Comparison of ENCODE assay signal across 20 mouse cellular contexts in genomic region chr11:116143468-116143867, GRCm38 (mm10). TPM values are rescaled to one million over a fixed set of nuclear protein-coding genes. Genes with fewer than 3 reads are reported as not detected.
DNase-seq lines count a peak whose midpoint lies in the region; ATAC-seq and TF ChIP-seq lines count a peak whose summit lies in the region.
"Had no signal": no experiment of that assay in that cellular context is flagged by ENCODE, and none has a peak within 500 bp of the region (broad histone marks: within the 10 kb centered on the region; RNA-seq: fewer than 3 reads in every experiment).

No protein-coding gene starts in this region.

- DNase-seq in liver, embryonic 11.5 days (ENCODE audit: low spot score) = no peak
- no peak for DNase-seq in embryo, embryonic 10.5 days (ENCODE audit: low spot score)
- DNase-seq in hindbrain, embryonic 11.5 days (ENCODE audit: low spot score) = no peak
- no peak for DNase-seq in heart, postnatal 10 days
- DNase-seq: adrenal gland, postnatal 10 days; cerebellum, adult 2 months; cerebellum, postnatal 10 days; heart, adult 2 months had no signal

- no peak for TF ChIP-seq CTCF in E14TG2a.4 (conservative IDR thresholded peaks at IDR 0.05; ENCODE audit: low read length)
- no peak for TF ChIP-seq CTCF in intestine, postnatal 0 days (IDR thresholded peaks at IDR 0.05; ENCODE audit: low read depth)

- H3K4me3 ChIP-seq in E14TG2a.4 (replicated peaks; ENCODE audit: low read length) = 0 out of 2 replicates have a peak overlapping the region, but pooled peaks have one; percentile 54
- no peak overlapping the region for H3K4me3 ChIP-seq in liver, embryonic 11.5 days (ENCODE audit: low read depth, low read length)
- H3K4me3 ChIP-seq in liver, embryonic 15.5 days (replicated peaks) = no peak overlapping the region
- H3K4me3 ChIP-seq in intestine, postnatal 0 days (ENCODE audit: low read depth, low read length) = no peak overlapping the region
- H3K4me3 ChIP-seq in hindbrain, embryonic 11.5 days (ENCODE audit: low read depth, low read length) = no peak overlapping the region
- H3K4me3 ChIP-seq: embryonic facial prominence, embryonic 12.5 days; forebrain, embryonic 10.5 days; heart, adult 2 months; heart, embryonic 15.5 days; hindbrain, embryonic 10.5 days; hindbrain, embryonic 15.5 days had no signal

- H3K27me3 ChIP-seq in E14TG2a.4 (ENCODE audit: insufficient read depth, low read length) = peaks cover 16% of the 10 kb centered on the region
- H3K27me3 ChIP-seq in liver, embryonic 11.5 days (replicated peaks; ENCODE audit: control insufficient read depth, insufficient read depth, low read length) = no peaks in the 10 kb centered on the region
- H3K27me3 ChIP-seq in liver, embryonic 15.5 days = no peaks in the 10 kb centered on the region
- H3K27me3 ChIP-seq in intestine, postnatal 0 days (replicated peaks; ENCODE audit: control insufficient read depth, insufficient read depth, low read length) = no peaks in the 10 kb centered on the region
- no peaks in the 10 kb centered on the region for H3K27me3 ChIP-seq in hindbrain, embryonic 11.5 days (ENCODE audit: control insufficient read depth, insufficient read depth, low read length)
- H3K27me3 ChIP-seq: embryonic facial prominence, embryonic 12.5 days; heart, embryonic 15.5 days; hindbrain, embryonic 15.5 days had no signal

- peak overlapping the region; percentile 73; the same call in 1 of the 2 replicates for H3K27ac ChIP-seq in liver, embryonic 11.5 days (ENCODE audit: low read depth, low read length)
- H3K27ac ChIP-seq in liver, embryonic 15.5 days (replicated peaks) = peak overlapping the region; percentile 79
- no peak overlapping the region for H3K27ac ChIP-seq in intestine, postnatal 0 days (ENCODE audit: low read depth, low read length)
- H3K27ac ChIP-seq in hindbrain, embryonic 11.5 days (ENCODE audit: low read depth, low read length) = no peak overlapping the region
- H3K27ac ChIP-seq: embryonic facial prominence, embryonic 12.5 days; heart, adult 2 months; heart, embryonic 15.5 days; hindbrain, embryonic 15.5 days had no signal

- H3K9ac ChIP-seq in liver, embryonic 11.5 days (ENCODE audit: low read depth, low read length) = no peak overlapping the region
- H3K9ac ChIP-seq in liver, embryonic 15.5 days = no peak overlapping the region
- no peak overlapping the region for H3K9ac ChIP-seq in intestine, postnatal 0 days (ENCODE audit: low read depth, low read length)
- H3K9ac ChIP-seq in hindbrain, embryonic 11.5 days (ENCODE audit: low read depth, low read length) = no peak overlapping the region
- H3K9ac ChIP-seq: embryonic facial prominence, embryonic 12.5 days; heart, embryonic 15.5 days; hindbrain, embryonic 15.5 days had no signal

- peaks cover 48% of the 10 kb centered on the region for H3K36me3 ChIP-seq in E14TG2a.4 (ENCODE audit: insufficient read depth, low read length)
- peaks cover 27% of the 10 kb centered on the region for H3K36me3 ChIP-seq in liver, embryonic 11.5 days (ENCODE audit: control insufficient read depth, insufficient read depth, low read length)
- H3K36me3 ChIP-seq in liver, embryonic 15.5 days (replicated peaks) = peaks cover 34% of the 10 kb centered on the region; the same call in 1 of the 2 replicates
- H3K36me3 ChIP-seq in intestine, postnatal 0 days (ENCODE audit: control insufficient read depth, insufficient read depth) = peaks cover 50% of the 10 kb centered on the region
- H3K36me3 ChIP-seq in hindbrain, embryonic 11.5 days (ENCODE audit: control insufficient read depth, insufficient read depth, low read length) = peaks cover 6% of the 10 kb centered on the region; the same call in 1 of the 2 replicates

- no peak overlapping the region for H3K4me2 ChIP-seq in liver, embryonic 11.5 days
- peak overlapping the region; percentile 43; the same call in 1 of the 2 replicates for H3K4me2 ChIP-seq in liver, embryonic 15.5 days
- H3K4me2 ChIP-seq in intestine, postnatal 0 days (replicated peaks; ENCODE audit: low read depth) = no peak overlapping the region
- H3K4me2 ChIP-seq in hindbrain, embryonic 11.5 days (replicated peaks; ENCODE audit: low read depth, low read length) = no peak overlapping the region
- H3K4me2 ChIP-seq: embryonic facial prominence, embryonic 12.5 days; heart, embryonic 11.5 days; heart, embryonic 15.5 days; hindbrain, embryonic 15.5 days had no signal

- H3K4me1 ChIP-seq in E14TG2a.4 (replicated peaks; ENCODE audit: low read depth, low read length) = peaks cover 84% of the 10 kb centered on the region
- H3K4me1 ChIP-seq in liver, embryonic 11.5 days (replicated peaks; ENCODE audit: control insufficient read depth, insufficient read depth, low read length) = peaks cover 23% of the 10 kb centered on the region
- H3K4me1 ChIP-seq in liver, embryonic 15.5 days (replicated peaks) = peaks cover 51% of the 10 kb centered on the region
- H3K4me1 ChIP-seq in intestine, postnatal 0 days (replicated peaks; ENCODE audit: control insufficient read depth, insufficient read depth, low read length) = no peaks in the 10 kb centered on the region
- H3K4me1 ChIP-seq in hindbrain, embryonic 11.5 days (replicated peaks; ENCODE audit: control insufficient read depth, insufficient read depth, low read length) = no peaks in the 10 kb centered on the region
- H3K4me1 ChIP-seq: embryonic facial prominence, embryonic 12.5 days had no signal

- WGBS in liver, embryonic 11.5 days = 75% methylated on average over 3 of the region's 3 CpGs
- 64% methylated on average over 3 of the region's 3 CpGs for WGBS in liver, embryonic 15.5 days (ENCODE audit: insufficient replicate concordance)
- WGBS in intestine, postnatal 0 days = 93% methylated on average over 3 of the region's 3 CpGs
- 91% methylated on average over 3 of the region's 3 CpGs for WGBS in hindbrain, embryonic 11.5 days

- intact Hi-C loops in heart, postnatal 10 days (cut with DNase I) = no loop called here

- ATAC-seq in erythroblast, adult 5-6 weeks (replicated peaks; ENCODE audit: low FRiP score, poor library complexity, severe bottlenecking) = peak; percentile 22
- ATAC-seq in liver, embryonic 11.5 days (replicated peaks; ENCODE audit: low FRiP score) = no peak
- peak; percentile 7; the same call in 1 of the 2 replicates for ATAC-seq in liver, embryonic 15.5 days (ENCODE audit: insufficient read depth)
- ATAC-seq in intestine, postnatal 0 days = no peak
- no peak for ATAC-seq in hindbrain, embryonic 11.5 days (ENCODE audit: low FRiP score)
- ATAC-seq: forebrain, embryonic 14.5 days; intestine, embryonic 16.5 days had no signal

- no peaks in the 10 kb centered on the region for H3K9me3 ChIP-seq in E14TG2a.4 (ENCODE audit: low read length)
- H3K9me3 ChIP-seq in liver, embryonic 11.5 days (ENCODE audit: control insufficient read depth, low read length) = no peaks in the 10 kb centered on the region
- no peaks in the 10 kb centered on the region for H3K9me3 ChIP-seq in liver, embryonic 15.5 days (replicated peaks)
- H3K9me3 ChIP-seq in intestine, postnatal 0 days (ENCODE audit: control insufficient read depth) = no peaks in the 10 kb centered on the region
- H3K9me3 ChIP-seq in hindbrain, embryonic 11.5 days (ENCODE audit: control insufficient read depth, low read length) = no peaks in the 10 kb centered on the region
- H3K9me3 ChIP-seq: embryonic facial prominence, embryonic 12.5 days; forebrain, embryonic 10.5 days; heart, embryonic 15.5 days; hindbrain, embryonic 10.5 days; hindbrain, embryonic 15.5 days had no signal

RNA-seq across cellular contexts. Expression of gene Mrpl38, which starts 4.8 kb away (rescaled TPM):
- 10.0 and 19.8 TPM in 2 replicates for total RNA-seq in erythroblast, adult 5-6 weeks (2015; ENCODE audit: low replicate concordance)
- total RNA-seq in erythroblast, adult 5-6 weeks (2017; ENCODE audit: low replicate concordance) = 5.2 and 6.7 TPM in 2 replicates
- 121 and 126 TPM in 2 replicates for polyA plus RNA-seq in liver, embryonic 11.5 days (2014; fragmentation: Nextera tagmentation; extraction: Ambion mirVana)
- polyA plus RNA-seq in liver, embryonic 15.5 days (2015; fragmentation: Nextera tagmentation; extraction: Ambion mirVana) = 48.8 and 51.1 TPM in 2 replicates
- 35.6 and 38.5 TPM in 2 replicates for polyA plus RNA-seq in intestine, postnatal 0 days (2015; fragmentation: Nextera tagmentation; extraction: Ambion mirVana)
- 93.2 and 100 TPM in 2 replicates for polyA plus RNA-seq in hindbrain, embryonic 11.5 days (2014; fragmentation: Nextera tagmentation; extraction: Ambion mirVana)
- total RNA-seq in heart, postnatal 10 days (2021) = 10 to 100 TPM; 55.9 to 56.8 TPM

RNA-seq across cellular contexts. Expression of gene Trim65, which starts 12.5 kb away (rescaled TPM):
- 0.38 and 2.3 TPM in 2 replicates for total RNA-seq in erythroblast, adult 5-6 weeks (2015; ENCODE audit: low replicate concordance)
- total RNA-seq in erythroblast, adult 5-6 weeks (2017; ENCODE audit: low replicate concordance) = 0.28 and 3.3 TPM in 2 replicates
- polyA plus RNA-seq in liver, embryonic 11.5 days (2014; fragmentation: Nextera tagmentation; extraction: Ambion mirVana) = 3.1 and 3.5 TPM in 2 replicates
- polyA plus RNA-seq in liver, embryonic 15.5 days (2015; fragmentation: Nextera tagmentation; extraction: Ambion mirVana) = 1.2 and 1.5 TPM in 2 replicates
- 3.1 and 3.3 TPM in 2 replicates for polyA plus RNA-seq in intestine, postnatal 0 days (2015; fragmentation: Nextera tagmentation; extraction: Ambion mirVana)
- 1.4 and 2.5 TPM in 2 replicates for polyA plus RNA-seq in hindbrain, embryonic 11.5 days (2014; fragmentation: Nextera tagmentation; extraction: Ambion mirVana)
- total RNA-seq in heart, postnatal 10 days (2021) = 1 to 10 TPM; 5.4 to 6.3 TPM

RNA-seq across cellular contexts. Expression of gene Trim47, which starts 16.5 kb away (rescaled TPM):
- total RNA-seq in erythroblast, adult 5-6 weeks (2015; ENCODE audit: low replicate concordance) = 1.0 and 2.5 TPM in 2 replicates
- total RNA-seq in erythroblast, adult 5-6 weeks (2017; ENCODE audit: low replicate concordance) = 1.3 TPM in 1 of 2 replicates, not detected in the other
- polyA plus RNA-seq in liver, embryonic 11.5 days (2014; fragmentation: Nextera tagmentation; extraction: Ambion mirVana) = 6.3 and 6.6 TPM in 2 replicates
- polyA plus RNA-seq in liver, embryonic 15.5 days (2015; fragmentation: Nextera tagmentation; extraction: Ambion mirVana) = 5.4 and 7.6 TPM in 2 replicates
- 15.7 and 16.1 TPM in 2 replicates for polyA plus RNA-seq in intestine, postnatal 0 days (2015; fragmentation: Nextera tagmentation; extraction: Ambion mirVana)
- 3.0 TPM in 2 replicates for polyA plus RNA-seq in hindbrain, embryonic 11.5 days (2014; fragmentation: Nextera tagmentation; extraction: Ambion mirVana)
- 10 to 100 TPM; 43.3 to 49.7 TPM for total RNA-seq in heart, postnatal 10 days (2021)

RNA-seq across cellular contexts. Expression of gene Fbf1, which starts 24.5 kb away (rescaled TPM):
- 6.1 and 14.6 TPM in 2 replicates for total RNA-seq in erythroblast, adult 5-6 weeks (2015; ENCODE audit: low replicate concordance)
- total RNA-seq in erythroblast, adult 5-6 weeks (2017; ENCODE audit: low replicate concordance) = 6.0 and 6.7 TPM in 2 replicates
- 20.1 and 23.3 TPM in 2 replicates for polyA plus RNA-seq in liver, embryonic 11.5 days (2014; fragmentation: Nextera tagmentation; extraction: Ambion mirVana)
- 6.1 and 7.5 TPM in 2 replicates for polyA plus RNA-seq in liver, embryonic 15.5 days (2015; fragmentation: Nextera tagmentation; extraction: Ambion mirVana)
- 3.7 and 4.8 TPM in 2 replicates for polyA plus RNA-seq in intestine, postnatal 0 days (2015; fragmentation: Nextera tagmentation; extraction: Ambion mirVana)
- 28.4 and 32.1 TPM in 2 replicates for polyA plus RNA-seq in hindbrain, embryonic 11.5 days (2014; fragmentation: Nextera tagmentation; extraction: Ambion mirVana)
- 10 to 100 TPM; 17.4 to 17.7 TPM for total RNA-seq in heart, postnatal 10 days (2021)

RNA-seq across cellular contexts. Expression of gene Ten1, which starts 55.2 kb away (rescaled TPM):
- 10.4 and 14.4 TPM in 2 replicates for total RNA-seq in erythroblast, adult 5-6 weeks (2015; ENCODE audit: low replicate concordance)
- 2.7 and 6.4 TPM in 2 replicates for total RNA-seq in erythroblast, adult 5-6 weeks (2017; ENCODE audit: low replicate concordance)
- polyA plus RNA-seq in liver, embryonic 11.5 days (2014; fragmentation: Nextera tagmentation; extraction: Ambion mirVana) = 62.3 and 63.8 TPM in 2 replicates
- polyA plus RNA-seq in liver, embryonic 15.5 days (2015; fragmentation: Nextera tagmentation; extraction: Ambion mirVana) = 27.5 and 33.1 TPM in 2 replicates
- 64.6 and 66.8 TPM in 2 replicates for polyA plus RNA-seq in intestine, postnatal 0 days (2015; fragmentation: Nextera tagmentation; extraction: Ambion mirVana)
- polyA plus RNA-seq in hindbrain, embryonic 11.5 days (2014; fragmentation: Nextera tagmentation; extraction: Ambion mirVana) = 59.4 and 60.7 TPM in 2 replicates
- 10 to 100 TPM; 29.7 to 34.0 TPM for total RNA-seq in heart, postnatal 10 days (2021)

Comparison
In these comparisons a context has a peak if more than half of its experiments do, and no peak if none do; other contexts are left out.
1. ATAC-seq: peak in erythroblast, adult 5-6 weeks (single experiment) and liver, embryonic 15.5 days (single experiment); none in liver, embryonic 11.5 days (single experiment), intestine, postnatal 0 days (single experiment) and hindbrain, embryonic 11.5 days (single experiment).
2. H3K27ac ChIP-seq: peak in liver, embryonic 11.5 days (single experiment) and liver, embryonic 15.5 days (single experiment); none in intestine, postnatal 0 days (single experiment) and hindbrain, embryonic 11.5 days (single experiment).